Mouse (Mus musculus): ENCODE measurements around the gene Zfp941. TPM values are rescaled to one million over a fixed set of nuclear protein-coding genes. Genes with fewer than 3 reads are reported as not detected.

Gene Zfp941
- 0.24 and 0.38 TPM in 2 replicates for polyA plus RNA-seq (2015; fragmentation: Nextera tagmentation; extraction: Ambion mirVana)

GRCm38 (mm10) chr7:140821653-140822329, at the start of gene Zfp941:
Zfp941 (minus strand) TSS chr7:140822178.
- peak; percentile 10 for DNase-seq
- Histone ChIP-seq H3K27me3 (peaks cover 9% of the 10 kb centered on the region; the same call in 1 of the 2 replicates), H3K36me3 (no peaks in the 10 kb centered on the region), H3K27ac (no peak within 1 kb of the TSS), H3K4me1 (replicated peaks) (peaks cover 10% of the 10 kb centered on the region), H3K4me3 (replicated peaks) (peak within 1 kb of the TSS; percentile 52), H3K4me2 (peak within 1 kb of the TSS; percentile 71), H3K9me3 (replicated peaks) (no peaks in the 10 kb centered on the region), H3K9ac (peak within 1 kb of the TSS; percentile 57)
- whole genome bisulfite sequencing (ENCODE audit: insufficient replicate concordance), result 3% methylated on average over 21 of the region's 21 CpGs
- ATAC-seq (ENCODE audit: low read depth), result peak; percentile 74

GRCm38 (mm10) chr7:140864761-140865160, 42.8 kb upstream of the Zfp941 start:
- Histone ChIP-seq H3K27ac (no peak overlapping the region), H3K9ac (no peak overlapping the region), H3K27me3 (no peaks in the 10 kb centered on the region), H3K36me3 (peaks cover 83% of the 10 kb centered on the region), H3K4me3 (replicated peaks) (no peak overlapping the region), H3K4me2 (no peak overlapping the region), H3K4me1 (replicated peaks) (no peaks in the 10 kb centered on the region), H3K9me3 (replicated peaks) (no peaks in the 10 kb centered on the region)
- no peak for ATAC-seq (ENCODE audit: low read depth)
- DNase-seq, result no peak
- 85% methylated on average over 12 of the region's 12 CpGs for WGBS (ENCODE audit: insufficient replicate concordance)

GRCm38 (mm10) chr7:140860728-140861127, 38.8 kb upstream of the Zfp941 start:
- Histone ChIP-seq H3K9me3 (replicated peaks) (no peaks in the 10 kb centered on the region), H3K4me1 (replicated peaks) (peaks cover 21% of the 10 kb centered on the region), H3K9ac (no peak overlapping the region), H3K27me3 (no peaks in the 10 kb centered on the region), H3K27ac (no peak overlapping the region), H3K4me3 (replicated peaks) (no peak overlapping the region), H3K36me3 (peaks cover 71% of the 10 kb centered on the region), H3K4me2 (no peak overlapping the region)
- 84% methylated on average over 5 of the region's 5 CpGs for WGBS (ENCODE audit: insufficient replicate concordance)
- ATAC-seq (ENCODE audit: low read depth) (no peak), DNase-seq (no peak)

DNA sequence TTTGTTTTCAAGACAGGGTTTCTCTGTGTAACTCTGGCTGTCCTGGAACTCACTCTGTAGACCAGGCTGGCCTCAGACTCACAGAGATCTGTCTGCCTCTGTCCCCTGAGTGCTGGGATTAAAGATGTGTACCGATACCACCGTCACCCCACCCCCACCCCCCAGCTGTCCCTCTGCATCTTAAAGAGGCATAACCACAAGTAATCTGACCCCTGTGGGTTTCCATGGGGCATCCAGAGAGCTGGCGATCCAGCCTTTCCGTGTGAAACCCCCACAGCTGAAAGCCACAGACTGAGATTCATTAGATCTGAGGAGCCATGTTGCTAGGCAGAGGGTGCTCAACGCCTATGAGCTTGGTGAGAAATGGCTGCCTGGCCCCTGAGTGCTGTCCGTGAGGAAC, 38.0 kb upstream of the Zfp941 start:
- Histone ChIP-seq H3K4me1 (replicated peaks) (peaks cover 28% of the 10 kb centered on the region), H3K27ac (no peak overlapping the region), H3K9me3 (replicated peaks) (no peaks in the 10 kb centered on the region), H3K36me3 (peaks cover 65% of the 10 kb centered on the region), H3K27me3 (no peaks in the 10 kb centered on the region), H3K4me2 (no peak overlapping the region), H3K4me3 (replicated peaks) (no peak overlapping the region), H3K9ac (no peak overlapping the region)
- DNase-seq (no peak), ATAC-seq (ENCODE audit: low read depth) (no peak)
- 67% methylated on average over 6 of the region's 6 CpGs for WGBS (ENCODE audit: insufficient replicate concordance)

GRCm38 (mm10) chr7:140858746-140859145, 36.8 kb upstream of the Zfp941 start:
- 88% methylated on average over 8 of the region's 8 CpGs for WGBS (ENCODE audit: insufficient replicate concordance)
- peaks cover 41% of the 10 kb centered on the region for H3K4me1 ChIP-seq (replicated peaks)
- H3K4me3 ChIP-seq (replicated peaks), result peak overlapping the region; percentile 89
- H3K4me2 ChIP-seq, result peak overlapping the region; percentile 97
- H3K9ac ChIP-seq, result peak overlapping the region; percentile 93
- ATAC-seq (ENCODE audit: low read depth), result no peak
- peak overlapping the region; percentile 99 for H3K27ac ChIP-seq
- DNase-seq, result no peak
- no peaks in the 10 kb centered on the region for H3K9me3 ChIP-seq (replicated peaks)
- H3K36me3 ChIP-seq, result peaks cover 64% of the 10 kb centered on the region
- no peaks in the 10 kb centered on the region for H3K27me3 ChIP-seq

DNA sequence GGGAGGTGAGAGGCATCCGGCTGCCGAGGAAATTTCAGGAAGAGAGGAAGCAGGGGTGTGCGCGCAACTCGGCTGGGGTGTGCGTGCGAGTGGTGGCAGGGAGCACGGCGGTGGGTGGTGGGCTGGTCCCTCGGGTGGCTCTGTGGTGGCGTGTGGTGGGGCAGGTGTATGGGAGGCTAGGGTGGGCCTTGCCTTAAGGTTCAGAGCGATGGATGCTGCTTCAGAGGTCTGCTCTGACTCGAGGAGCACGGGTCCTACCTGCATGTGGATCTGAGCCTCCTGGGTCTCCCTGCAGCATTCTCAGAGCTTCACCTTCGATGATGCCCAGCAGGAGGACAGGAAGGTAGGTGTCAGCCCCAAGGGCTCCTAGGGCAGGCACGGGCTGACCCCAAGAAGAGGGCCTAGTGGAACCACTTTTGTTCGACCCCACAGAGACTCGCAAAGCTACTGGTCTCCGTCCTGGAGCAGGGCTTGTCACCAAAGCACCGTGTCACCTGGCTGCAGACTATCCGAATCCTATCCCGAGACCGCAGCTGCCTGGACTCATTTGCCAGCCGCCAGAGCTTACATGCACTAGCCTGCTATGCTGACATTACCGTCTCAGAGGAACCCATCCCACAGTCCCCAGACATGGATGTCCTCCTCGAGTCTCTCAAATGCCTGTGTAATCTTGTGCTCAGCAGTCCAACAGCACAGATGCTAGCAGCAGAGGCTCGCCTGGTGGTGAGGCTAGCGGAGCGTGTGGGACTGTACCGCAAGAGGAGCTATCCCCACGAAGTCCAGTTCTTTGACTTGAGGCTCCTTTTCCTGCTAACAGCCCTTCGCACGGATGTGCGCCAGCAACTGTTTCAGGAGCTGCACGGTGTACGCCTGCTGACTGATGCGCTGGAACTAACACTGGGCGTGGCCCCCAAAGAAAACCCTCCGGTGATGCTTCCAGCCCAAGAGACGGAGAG, 35.9 kb upstream of the Zfp941 start, which contains the start of gene Bet1l:
TSS of gene Bet1l (minus strand) at position 28 of the 956 bp plus-strand sequence.
- 28% methylated on average over 40 of the region's 40 CpGs for WGBS (ENCODE audit: insufficient replicate concordance)
- Histone ChIP-seq H3K9ac (peak within 1 kb of the TSS; percentile 93), H3K9me3 (replicated peaks) (no peaks in the 10 kb centered on the region), H3K27me3 (no peaks in the 10 kb centered on the region), H3K4me1 (replicated peaks) (peaks cover 47% of the 10 kb centered on the region), H3K36me3 (peaks cover 64% of the 10 kb centered on the region), H3K4me2 (peak within 1 kb of the TSS; percentile 97), H3K4me3 (replicated peaks) (peak within 1 kb of the TSS; percentile 89), H3K27ac (peak within 1 kb of the TSS; percentile 99)
- DNase-seq (no peak), ATAC-seq (ENCODE audit: low read depth) (peak; percentile 29)

GRCm38 (mm10) chr7:140856785-140857549, 35.0 kb upstream of the Zfp941 start, which contains the start of gene Ric8a:
Ric8a (plus strand) TSS chr7:140856957.
- H3K9me3 ChIP-seq (replicated peaks), result no peaks in the 10 kb centered on the region
- DNase-seq (peak; percentile 86), ATAC-seq (ENCODE audit: low read depth) (peak; percentile 83)
- peak within 1 kb of the TSS; percentile 93 for H3K9ac ChIP-seq
- H3K4me1 ChIP-seq (replicated peaks), result peaks cover 50% of the 10 kb centered on the region
- WGBS (ENCODE audit: insufficient replicate concordance), result under 1% methylated on average over 49 of the region's 50 CpGs
- peaks cover 64% of the 10 kb centered on the region for H3K36me3 ChIP-seq
- peak within 1 kb of the TSS; percentile 97 for H3K4me2 ChIP-seq
- peak within 1 kb of the TSS; percentile 99 for H3K27ac ChIP-seq
- no peaks in the 10 kb centered on the region for H3K27me3 ChIP-seq
- peak within 1 kb of the TSS; percentile 89 for H3K4me3 ChIP-seq (replicated peaks)

- H3K4me3 ChIP-seq (replicated peaks), result peak within 1 kb of the TSS; percentile 89
- ATAC-seq (ENCODE audit: low read depth), result peak; percentile 76
- under 1% methylated on average over 51 of the region's 51 CpGs for WGBS (ENCODE audit: insufficient replicate concordance)
- peak within 1 kb of the TSS; percentile 97 for H3K4me2 ChIP-seq
- peak within 1 kb of the TSS; percentile 99 for H3K27ac ChIP-seq
- H3K27me3 ChIP-seq, result no peaks in the 10 kb centered on the region
- no peaks in the 10 kb centered on the region for H3K9me3 ChIP-seq (replicated peaks)
- H3K36me3 ChIP-seq, result peaks cover 62% of the 10 kb centered on the region
- peak within 1 kb of the TSS; percentile 93 for H3K9ac ChIP-seq
- peaks cover 50% of the 10 kb centered on the region for H3K4me1 ChIP-seq (replicated peaks)
- peak; percentile 82 for DNase-seq
Observed at GRCm38 (mm10) chr7:140855860-140856784, 34.1 kb upstream of the Zfp941 start, which contains the start of gene Gm45785. Gm45785 (minus strand) TSS chr7:140856331.

GRCm38 (mm10) chr7:140855181-140855580, 33.2 kb upstream of the Zfp941 start:
- no peak for ATAC-seq (ENCODE audit: low read depth)
- Histone ChIP-seq H3K27me3 (no peaks in the 10 kb centered on the region), H3K4me3 (replicated peaks) (peak overlapping the region; percentile 89), H3K27ac (peak overlapping the region; percentile 99), H3K4me2 (peak overlapping the region; percentile 97), H3K9me3 (replicated peaks) (no peaks in the 10 kb centered on the region), H3K9ac (peak overlapping the region; percentile 93), H3K4me1 (replicated peaks) (peaks cover 50% of the 10 kb centered on the region), H3K36me3 (peaks cover 52% of the 10 kb centered on the region)
- WGBS (ENCODE audit: insufficient replicate concordance), result 59% methylated on average over 9 of the region's 9 CpGs
- no peak for DNase-seq

DNA sequence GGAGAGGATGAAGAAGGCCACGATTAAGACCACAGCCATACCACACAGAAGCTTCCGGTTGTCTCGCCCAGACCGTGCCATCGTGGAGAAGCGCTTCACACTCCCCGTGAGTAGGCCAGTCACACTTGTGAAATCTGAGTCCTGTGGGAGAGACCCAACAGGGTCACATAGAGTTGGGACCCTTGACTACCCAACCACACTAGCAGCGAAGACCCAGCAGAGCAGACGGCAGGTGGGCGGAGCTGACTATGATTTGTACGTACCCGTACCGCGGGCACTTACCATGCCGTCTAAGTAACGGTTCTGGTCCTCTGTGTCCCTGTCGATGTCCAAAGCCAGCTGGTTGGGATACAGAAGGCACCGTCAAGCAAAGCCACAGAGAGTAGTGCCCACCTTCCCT, 32.5 kb upstream of the Zfp941 start:
- peaks cover 50% of the 10 kb centered on the region for H3K4me1 ChIP-seq (replicated peaks)
- no peaks in the 10 kb centered on the region for H3K9me3 ChIP-seq (replicated peaks)
- peaks cover 46% of the 10 kb centered on the region for H3K36me3 ChIP-seq
- H3K27ac ChIP-seq, result no peak overlapping the region
- WGBS (ENCODE audit: insufficient replicate concordance), result 89% methylated on average over 18 of the region's 18 CpGs
- DNase-seq, result no peak
- peak overlapping the region; percentile 93; the same call in 1 of the 2 replicates for H3K9ac ChIP-seq
- H3K4me3 ChIP-seq (replicated peaks), result peak overlapping the region; percentile 89; the same call in 1 of the 2 replicates
- no peak for ATAC-seq (ENCODE audit: low read depth)
- peak overlapping the region; percentile 97 for H3K4me2 ChIP-seq
- H3K27me3 ChIP-seq, result no peaks in the 10 kb centered on the region
